Mouse (Mus musculus): ENCODE measurements around the gene Tm6sf1.

Tm6sf1 gene

GRCm38 (mm10) chr7:81851706-81852105 is 7.1 kb upstream of the Tm6sf1 start:
- no peak for DNase-seq

- no peak for DNase-seq
Observed at GRCm38 (mm10) chr7:81854568-81855307, 4.1 kb upstream of the Tm6sf1 start.

- DNase-seq, result no peak
Observed at GRCm38 (mm10) chr7:81855694-81856093, 3.1 kb upstream of the Tm6sf1 start, which contains the start of gene Gm10160. TSS of gene Gm10160 (minus strand) at chr7:81855794.

GRCm38 (mm10) chr7:81856221-81856620 is 2.6 kb upstream of the Tm6sf1 start:
- DNase-seq, result no peak

GRCm38 (mm10) chr7:81858236-81858635 is 565 bp upstream of the Tm6sf1 start:
- DNase-seq, result no peak

GRCm38 (mm10) chr7:81860071-81860470 is 1.3 kb downstream of the Tm6sf1 start:
- DNase-seq, result peak; percentile 34 to 45

- peak; percentile 43 to 68 for DNase-seq
Observed at GRCm38 (mm10) chr7:81860996-81861395, 2.2 kb downstream of the Tm6sf1 start.

GRCm38 (mm10) chr7:81861461-81861860 is 2.7 kb downstream of the Tm6sf1 start:
- DNase-seq, result no peak

GRCm38 (mm10) chr7:81861921-81862320 is 3.1 kb downstream of the Tm6sf1 start:
- no peak for DNase-seq

- DNase-seq, result peak; percentile 79 to 87
Observed at GRCm38 (mm10) chr7:81862587-81863583, 4.1 kb downstream of the Tm6sf1 start.

- no peak for DNase-seq
Observed at GRCm38 (mm10) chr7:81864552-81864951, 5.8 kb downstream of the Tm6sf1 start.

GRCm38 (mm10) chr7:81865937-81866336 is 7.1 kb downstream of the Tm6sf1 start:
- DNase-seq, result no peak

GRCm38 (mm10) chr7:81867231-81867930 is 8.6 kb downstream of the Tm6sf1 start:
- no peak for DNase-seq

GRCm38 (mm10) chr7:81868158-81868557 is 9.4 kb downstream of the Tm6sf1 start:
- peak; percentile 57 to 58 for DNase-seq

- DNase-seq, result no peak
Observed at GRCm38 (mm10) chr7:81872493-81873013, 13.8 kb downstream of the Tm6sf1 start.

GRCm38 (mm10) chr7:81873807-81874206 is 15.0 kb downstream of the Tm6sf1 start:
- no peak for DNase-seq

- DNase-seq, result no peak
Observed at GRCm38 (mm10) chr7:81874636-81875035, 15.8 kb downstream of the Tm6sf1 start.

GRCm38 (mm10) chr7:81875372-81875771 is 16.6 kb downstream of the Tm6sf1 start:
- DNase-seq, result no peak

GRCm38 (mm10) chr7:81880286-81880685 is 21.5 kb downstream of the Tm6sf1 start:
- no peak for DNase-seq

GRCm38 (mm10) chr7:81880797-81881196 is 22.0 kb downstream of the Tm6sf1 start:
- peak; percentile 71 to 79 for DNase-seq

GRCm38 (mm10) chr7:81881600-81881999 is 22.8 kb downstream of the Tm6sf1 start:
- no peak for DNase-seq

GRCm38 (mm10) chr7:81885128-81885527 is 26.3 kb downstream of the Tm6sf1 start:
- no peak for DNase-seq

- DNase-seq, result no peak
Observed at GRCm38 (mm10) chr7:81899361-81899760, 40.6 kb downstream of the Tm6sf1 start.

Data from thymus, adult 18-20 months (tissue).